Mouse (Mus musculus): ENCODE measurements at regions not wholly inside any gene's neighbourhood (a gene's known extent, or its start where the extent isn't known, plus 50 kb on each side); places are given as distances from the start of the nearest gene placed in this dataset.

GRCm38 (mm10) chr1:56723656-56724055 is 86.4 kb upstream of the Hsfy2 start:
- TF ChIP-seq ZNF384 (IDR thresholded peaks at IDR 0.05; ENCODE audit: low read depth, low read length) = no peak
- TF ChIP-seq ZC3H11A (IDR thresholded peaks at IDR 0.05; ENCODE audit: borderline replicate concordance, low read depth, low read length) = no peak
- no peak for TF ChIP-seq HCFC1 (IDR thresholded peaks at IDR 0.05; ENCODE audit: borderline replicate concordance, insufficient read depth, low read length)
- no peak for TF ChIP-seq CHD2 (IDR thresholded peaks at IDR 0.05; ENCODE audit: low read depth, low read length)
- TF ChIP-seq MAFK (IDR thresholded peaks at IDR 0.05; ENCODE audit: insufficient read depth, low read depth, low read length) = no peak

Data from ES-E14 (cell line).